Comparison of ENCODE assay signal across 10 mouse cellular contexts in genomic region chr13:58115227-58115626, GRCm38 (mm10). TPM values are rescaled to one million over a fixed set of nuclear protein-coding genes. Genes with fewer than 3 reads are reported as not detected.
DNase-seq lines count a peak whose midpoint lies in the region; ATAC-seq and TF ChIP-seq lines count a peak whose summit lies in the region.
"Had no signal": no experiment of that assay in that cellular context is flagged by ENCODE, and none has a peak within 500 bp of the region (broad histone marks: within the 10 kb centered on the region; RNA-seq: fewer than 3 reads in every experiment).

No protein-coding gene starts in this region.

- H3K27me3 ChIP-seq in MEL (ENCODE audit: control insufficient read depth in 1 of 2, insufficient read depth in 2 of 2, low read length in 2 of 2), result no peaks in the 10 kb centered on the region
- no peaks in the 10 kb centered on the region for H3K27me3 ChIP-seq in lung, embryonic 16.5 days (ENCODE audit: control insufficient read depth, insufficient read depth, low read depth, low read length)
- no peaks in the 10 kb centered on the region for H3K27me3 ChIP-seq in midbrain, embryonic 14.5 days (ENCODE audit: control insufficient read depth, insufficient read depth, low read length)
- no peaks in the 10 kb centered on the region for H3K27me3 ChIP-seq in hindbrain, embryonic 16.5 days (replicated peaks; ENCODE audit: control insufficient read depth, insufficient read depth, low read length)
- no peaks in the 10 kb centered on the region for H3K27me3 ChIP-seq in hindbrain, embryonic 11.5 days (ENCODE audit: control insufficient read depth, insufficient read depth, low read length)

- H3K9ac ChIP-seq in MEL (ENCODE audit: control insufficient read depth, low read depth, low read length, poor library complexity, severe bottlenecking), result no peak overlapping the region
- no peak overlapping the region for H3K9ac ChIP-seq in lung, embryonic 16.5 days (ENCODE audit: low read length)
- H3K9ac ChIP-seq in midbrain, embryonic 14.5 days (replicated peaks; ENCODE audit: low read length), result no peak overlapping the region
- H3K9ac ChIP-seq in hindbrain, embryonic 16.5 days (ENCODE audit: low read depth, low read length), result no peak overlapping the region
- no peak overlapping the region for H3K9ac ChIP-seq in hindbrain, embryonic 11.5 days (ENCODE audit: low read depth, low read length)

- no peak for TF ChIP-seq CTCF in MEL (IDR thresholded peaks at IDR 0.05 in 2 of 3, conservative IDR thresholded peaks at IDR 0.05 in 1 of 3; ENCODE audit: control insufficient read depth in 1 of 3, insufficient read depth in 1 of 3, low read depth in 2 of 3, low read length in 3 of 3, poor library complexity in 1 of 3, severe bottlenecking in 1 of 3)

- H3K9me3 ChIP-seq in MEL (replicated peaks; ENCODE audit: insufficient read depth, low read length), result no peaks in the 10 kb centered on the region
- no peaks in the 10 kb centered on the region for H3K9me3 ChIP-seq in lung, embryonic 16.5 days (ENCODE audit: control insufficient read depth, low read length)
- H3K9me3 ChIP-seq in midbrain, embryonic 14.5 days (ENCODE audit: control insufficient read depth, low read length), result no peaks in the 10 kb centered on the region
- H3K9me3 ChIP-seq in hindbrain, embryonic 16.5 days (ENCODE audit: control insufficient read depth, low read length), result no peaks in the 10 kb centered on the region
- H3K9me3 ChIP-seq in hindbrain, embryonic 11.5 days (ENCODE audit: control insufficient read depth, low read length), result no peaks in the 10 kb centered on the region
- H3K9me3 ChIP-seq: hindbrain, embryonic 10.5 days had no signal

- TF ChIP-seq RAD21 in MEL (IDR thresholded peaks at IDR 0.05; ENCODE audit: low read depth, low read length), result no peak

- peaks cover 0 to 2% of the 10 kb centered on the region in 2 experiments; a peak in 1 of 4 replicates for H3K4me1 ChIP-seq in MEL (ENCODE audit: control insufficient read depth in 1 of 2, insufficient read depth in 2 of 2, low read length in 2 of 2)
- peaks cover 19% of the 10 kb centered on the region for H3K4me1 ChIP-seq in lung, embryonic 16.5 days (replicated peaks; ENCODE audit: control insufficient read depth, insufficient read depth, low read length)
- peaks cover 18% of the 10 kb centered on the region for H3K4me1 ChIP-seq in midbrain, embryonic 14.5 days (ENCODE audit: control insufficient read depth, insufficient read depth, low read length)
- H3K4me1 ChIP-seq in hindbrain, embryonic 16.5 days (ENCODE audit: control insufficient read depth, insufficient read depth, low read depth, low read length), result peaks cover 14% of the 10 kb centered on the region
- peaks cover 2% of the 10 kb centered on the region; the same call in 1 of the 2 replicates for H3K4me1 ChIP-seq in hindbrain, embryonic 11.5 days (replicated peaks; ENCODE audit: control insufficient read depth, insufficient read depth, low read length)

- no peaks in the 10 kb centered on the region for H3K36me3 ChIP-seq in MEL (ENCODE audit: control insufficient read depth in 1 of 2, insufficient read depth in 2 of 2, low read length in 2 of 2)
- no peaks in the 10 kb centered on the region for H3K36me3 ChIP-seq in lung, embryonic 16.5 days (ENCODE audit: control insufficient read depth, insufficient read depth, low read length)
- H3K36me3 ChIP-seq in midbrain, embryonic 14.5 days (ENCODE audit: control insufficient read depth, insufficient read depth, low read length), result no peaks in the 10 kb centered on the region
- no peaks in the 10 kb centered on the region for H3K36me3 ChIP-seq in hindbrain, embryonic 16.5 days (ENCODE audit: control insufficient read depth, insufficient read depth, low read length)
- H3K36me3 ChIP-seq in hindbrain, embryonic 11.5 days (ENCODE audit: control insufficient read depth, insufficient read depth, low read length), result no peaks in the 10 kb centered on the region
- H3K36me3 ChIP-seq: hindbrain, embryonic 10.5 days had no signal

- no peak overlapping the region for H3K4me3 ChIP-seq in MEL (ENCODE audit: control insufficient read depth in 1 of 2, insufficient read depth in 1 of 2, low read depth in 2 of 2, low read length in 2 of 2)
- no peak overlapping the region for H3K4me3 ChIP-seq in lung, embryonic 16.5 days (ENCODE audit: low read length)
- H3K4me3 ChIP-seq in midbrain, embryonic 14.5 days (replicated peaks; ENCODE audit: low read depth, low read length), result no peak overlapping the region
- H3K4me3 ChIP-seq in hindbrain, embryonic 16.5 days (ENCODE audit: low read length), result no peak overlapping the region
- H3K4me3 ChIP-seq in hindbrain, embryonic 11.5 days (ENCODE audit: low read depth, low read length), result no peak overlapping the region
- H3K4me3 ChIP-seq: hindbrain, embryonic 10.5 days had no signal

- H3K27ac ChIP-seq in MEL (ENCODE audit: control insufficient read depth, low read depth, low read length), result no peak overlapping the region
- no peak overlapping the region; the same call in 1 of the 2 replicates for H3K27ac ChIP-seq in lung, embryonic 16.5 days (ENCODE audit: low read length)
- H3K27ac ChIP-seq in midbrain, embryonic 14.5 days (replicated peaks; ENCODE audit: low read depth, low read length), result no peak overlapping the region
- no peak overlapping the region for H3K27ac ChIP-seq in hindbrain, embryonic 16.5 days (ENCODE audit: low read depth, low read length)
- no peak overlapping the region for H3K27ac ChIP-seq in hindbrain, embryonic 11.5 days (ENCODE audit: low read depth, low read length)
- H3K27ac ChIP-seq: hindbrain, embryonic 10.5 days had no signal

- peak; percentile 50 for ATAC-seq in lung, embryonic 16.5 days (ENCODE audit: low read depth)
- ATAC-seq in midbrain, embryonic 14.5 days (ENCODE audit: low FRiP score, low TSS enrichment), result no peak
- no peak for ATAC-seq in hindbrain, embryonic 16.5 days
- ATAC-seq in hindbrain, embryonic 11.5 days (ENCODE audit: low FRiP score), result no peak

- peak; percentile 41 for DNase-seq in MEL (ENCODE audit: low read depth, low spot score)
- DNase-seq in heart, adult 18-20 months, result peak; percentile 59 to 82
- peak; percentile 57 for DNase-seq in kidney, adult 9 months
- DNase-seq in midbrain, embryonic 14.5 days, result no peak
- DNase-seq in spleen, postnatal 14 days (ENCODE audit: low spot score in 2 of 2), result no peak
- no peak for DNase-seq in hindbrain, embryonic 11.5 days (ENCODE audit: low spot score)
- DNase-seq: cerebellum, postnatal 14 days had no signal

- peak overlapping the region; percentile 35 for H3K4me2 ChIP-seq in lung, embryonic 16.5 days (ENCODE audit: low read depth, low read length)
- no peak overlapping the region for H3K4me2 ChIP-seq in midbrain, embryonic 14.5 days (ENCODE audit: low read length)
- no peak overlapping the region for H3K4me2 ChIP-seq in hindbrain, embryonic 16.5 days (ENCODE audit: low read length)
- no peak overlapping the region for H3K4me2 ChIP-seq in hindbrain, embryonic 11.5 days (replicated peaks; ENCODE audit: low read depth, low read length)

- WGBS in lung, embryonic 16.5 days, result 20% methylated on average over 13 of the region's 13 CpGs
- 78% methylated on average over 13 of the region's 13 CpGs for WGBS in midbrain, embryonic 14.5 days
- 69% methylated on average over 13 of the region's 13 CpGs for WGBS in hindbrain, embryonic 16.5 days
- WGBS in hindbrain, embryonic 11.5 days, result 66% methylated on average over 13 of the region's 13 CpGs

- peak in 1 of 2 experiments; percentile 12; a peak in 1 of 4 replicates for TF ChIP-seq EP300 in MEL (IDR thresholded peaks at IDR 0.05; ENCODE audit: low read depth in 1 of 2, low read length in 2 of 2)

- no peak for TF ChIP-seq POLR2A in MEL (IDR thresholded peaks at IDR 0.05; ENCODE audit: control insufficient read depth in 1 of 2, insufficient read depth in 1 of 2, low read depth in 1 of 2, low read length in 2 of 2, poor library complexity in 1 of 2)

- no peaks in the 10 kb centered on the region for H3K79me2 ChIP-seq in MEL (ENCODE audit: control insufficient read depth, insufficient read depth, low read length, poor library complexity)

TF ChIP-seq in MEL, 35 proteins besides CTCF, POLR2A, EP300 and RAD21 (continues in another document):
- TF ChIP-seq MAFK (IDR thresholded peaks at IDR 0.05; ENCODE audit: borderline replicate concordance, low read depth, low read length) (no peak), SIN3A (IDR thresholded peaks at IDR 0.05; ENCODE audit: low read length) (no peak), MXI1 (IDR thresholded peaks at IDR 0.05; ENCODE audit: low read depth, low read length) (no peak)

RNA-seq across cellular contexts. Expression of gene Klhl3, which starts 1.8 kb away (rescaled TPM):
- total RNA-seq in MEL (2012; rRNA removed), result not detected in 2 replicates
- under 1 TPM in 1 of 2 experiments, not detected in 1; 0.01 TPM for polyA plus RNA-seq in MEL (2012; ENCODE audit: insufficient read depth in 1 of 2, insufficient read length in 2 of 2, low read depth in 1 of 2, low replicate concordance in 2 of 2, missing spikeins in 1 of 2)
- total RNA-seq in heart, adult 18-20 months (2021), result 1 to 10 TPM; 2.7 to 3.5 TPM
- 4.4 and 4.6 TPM in 2 replicates for polyA plus RNA-seq in lung, embryonic 16.5 days (2015; fragmentation: Nextera tagmentation; extraction: Ambion mirVana)
- polyA plus RNA-seq in midbrain, embryonic 14.5 days (2014; fragmentation: Nextera tagmentation; extraction: Ambion mirVana), result 10.0 and 10.1 TPM in 2 replicates
- polyA plus RNA-seq in hindbrain, embryonic 16.5 days (2015; fragmentation: Nextera tagmentation; extraction: Ambion mirVana), result 13.2 and 13.6 TPM in 2 replicates
- polyA plus RNA-seq in hindbrain, embryonic 11.5 days (2014; fragmentation: Nextera tagmentation; extraction: Ambion mirVana), result 3.8 and 3.9 TPM in 2 replicates

RNA-seq across cellular contexts. Expression of gene Hnrnpa0, which starts 13.1 kb away (rescaled TPM):
- total RNA-seq in MEL (2012; rRNA removed), result 163 and 165 TPM in 2 replicates
- 100 to 1,000 TPM; 209 to 381 TPM for polyA plus RNA-seq in MEL (2012; ENCODE audit: insufficient read depth in 1 of 2, insufficient read length in 2 of 2, low read depth in 1 of 2, low replicate concordance in 2 of 2, missing spikeins in 1 of 2)
- 10 to 100 TPM; 69.3 to 72.8 TPM for total RNA-seq in heart, adult 18-20 months (2021)
- polyA plus RNA-seq in lung, embryonic 16.5 days (2015; fragmentation: Nextera tagmentation; extraction: Ambion mirVana), result 28.8 and 32.9 TPM in 2 replicates
- polyA plus RNA-seq in midbrain, embryonic 14.5 days (2014; fragmentation: Nextera tagmentation; extraction: Ambion mirVana), result 72.5 and 93.5 TPM in 2 replicates
- 27.7 and 33.3 TPM in 2 replicates for polyA plus RNA-seq in hindbrain, embryonic 16.5 days (2015; fragmentation: Nextera tagmentation; extraction: Ambion mirVana)
- 56.9 and 61.9 TPM in 2 replicates for polyA plus RNA-seq in hindbrain, embryonic 11.5 days (2014; fragmentation: Nextera tagmentation; extraction: Ambion mirVana)

RNA-seq across cellular contexts. Expression of gene Idnk, which starts 42.2 kb away (rescaled TPM):
- 26.0 and 29.5 TPM in 2 replicates for total RNA-seq in MEL (2012; rRNA removed)
- 10 to 100 TPM in 1 of 2 experiments, not detected in 1; 50.3 TPM for polyA plus RNA-seq in MEL (2012; ENCODE audit: insufficient read depth in 1 of 2, insufficient read length in 2 of 2, low read depth in 1 of 2, low replicate concordance in 2 of 2, missing spikeins in 1 of 2)
- 10 to 100 TPM; 23.9 to 26.6 TPM for total RNA-seq in heart, adult 18-20 months (2021)
- 37.2 and 41.8 TPM in 2 replicates for polyA plus RNA-seq in lung, embryonic 16.5 days (2015; fragmentation: Nextera tagmentation; extraction: Ambion mirVana)
- 59.7 TPM in 2 replicates for polyA plus RNA-seq in midbrain, embryonic 14.5 days (2014; fragmentation: Nextera tagmentation; extraction: Ambion mirVana)
- polyA plus RNA-seq in hindbrain, embryonic 16.5 days (2015; fragmentation: Nextera tagmentation; extraction: Ambion mirVana), result 53.5 and 56.3 TPM in 2 replicates
- polyA plus RNA-seq in hindbrain, embryonic 11.5 days (2014; fragmentation: Nextera tagmentation; extraction: Ambion mirVana), result 57.8 and 62.7 TPM in 2 replicates

Comparison
In these comparisons a context has a peak if more than half of its experiments do, and no peak if none do; other contexts are left out.
1. DNase-seq: peak in MEL (single experiment), heart, adult 18-20 months (2 of 2) and kidney, adult 9 months (single experiment); none in midbrain, embryonic 14.5 days (single experiment), spleen, postnatal 14 days (0 of 2) and hindbrain, embryonic 11.5 days (single experiment).